Mouse (Mus musculus): ENCODE measurements around the gene Snx29.

GRCm38 (mm10) chr16:11665869-11666268, 343.2 kb downstream of the Snx29 start:
- TF ChIP-seq TAL1 (IDR thresholded peaks at IDR 0.05; ENCODE audit: low read length) (no peak), GATA1 (IDR thresholded peaks at IDR 0.05; ENCODE audit: low read length) (no peak)

All from erythroblast, embryonic 14.5 days (primary cell).